8 mouse cellular contexts compared by ENCODE assay signal in genomic region chr14:20707201-20708190, GRCm38 (mm10). TPM values are rescaled to one million over a fixed set of nuclear protein-coding genes. Genes with fewer than 3 reads are reported as not detected.
DNase-seq lines count a peak whose midpoint lies in the region; ATAC-seq lines count a peak whose summit lies in the region.

Gene Zswim8, plus strand, starts transcription at chr14:20707552.

- peak within 1 kb of the TSS; percentile 98 for H3K4me3 ChIP-seq in intestine, embryonic 14.5 days (ENCODE audit: low read depth, low read length)

- no peaks in the 10 kb centered on the region for H3K9me3 ChIP-seq in intestine, embryonic 14.5 days (ENCODE audit: control insufficient read depth, low read length)

- peak within 1 kb of the TSS; percentile 89 for H3K9ac ChIP-seq in intestine, embryonic 14.5 days (ENCODE audit: low read length)

- peak within 1 kb of the TSS; percentile 79 for H3K27ac ChIP-seq in intestine, embryonic 14.5 days (ENCODE audit: low read depth)

- DNase-seq in adrenal gland, adult (ENCODE audit: inconsistent age in 2 of 2, low spot score in 1 of 2): peak; percentile 93 to 98
- DNase-seq in embryo, embryonic 10.5 days (ENCODE audit: low spot score): peak; percentile 95
- DNase-seq in gastrocnemius, postnatal 25 days: peak; percentile 89
- peak; percentile 97 for DNase-seq in intestine, embryonic 14.5 days (ENCODE audit: low spot score)
- DNase-seq in left cerebral cortex, postnatal 14 days (ENCODE audit: low spot score in 2 of 2): peak; percentile 87 to 88
- DNase-seq in mesoderm, embryonic 11.5 days (ENCODE audit: low read depth, low spot score): peak; percentile 92
- peak; percentile 87 to 88 for DNase-seq in right cerebral cortex, postnatal 36 days (ENCODE audit: low spot score in 2 of 2)
- DNase-seq in yolk sac, embryonic 10.5 days (ENCODE audit: low spot score): peak; percentile 92

- peak within 1 kb of the TSS; percentile 67 for H3K4me2 ChIP-seq in intestine, embryonic 14.5 days (ENCODE audit: low read length)

- peaks cover 40% of the 10 kb centered on the region for H3K36me3 ChIP-seq in intestine, embryonic 14.5 days (ENCODE audit: control insufficient read depth, insufficient read depth, low read length)

- intact Hi-C loops in left cerebral cortex, postnatal 14 days (cut with DNase I): no loop called here

- WGBS in intestine, embryonic 14.5 days: 1% methylated on average over 79 of the region's 80 CpGs

- ATAC-seq in intestine, embryonic 14.5 days (replicated peaks; ENCODE audit: low FRiP score, low TSS enrichment, low read depth): peak; percentile 88

- no peaks in the 10 kb centered on the region for H3K27me3 ChIP-seq in intestine, embryonic 14.5 days (replicated peaks; ENCODE audit: control insufficient read depth, insufficient read depth, low read length)

- peaks cover 14% of the 10 kb centered on the region for H3K4me1 ChIP-seq in intestine, embryonic 14.5 days (replicated peaks; ENCODE audit: control insufficient read depth, insufficient read depth, low read length)

RNA-seq across cellular contexts. Expression of gene Zswim8, which starts in this region (rescaled TPM):
- total RNA-seq in gastrocnemius, postnatal 25 days (2021): 10 to 100 TPM; 33.0 to 33.6 TPM
- polyA plus RNA-seq in intestine, embryonic 14.5 days (2014; fragmentation: Nextera tagmentation; extraction: Ambion mirVana): 30.3 and 35.9 TPM in 2 replicates
- total RNA-seq in left cerebral cortex, postnatal 14 days (2021): 100 to 1,000 TPM; 136 to 142 TPM

Comparison
In these comparisons a context has a peak if more than half of its experiments do, and no peak if none do; other contexts are left out.
1. Peak in every context shown above with its lines: DNase-seq, ATAC-seq, H3K4me3 ChIP-seq and H3K27ac ChIP-seq.